Mouse (Mus musculus): ENCODE data around the gene Hmgcl.

Gene Hmgcl

DNA sequence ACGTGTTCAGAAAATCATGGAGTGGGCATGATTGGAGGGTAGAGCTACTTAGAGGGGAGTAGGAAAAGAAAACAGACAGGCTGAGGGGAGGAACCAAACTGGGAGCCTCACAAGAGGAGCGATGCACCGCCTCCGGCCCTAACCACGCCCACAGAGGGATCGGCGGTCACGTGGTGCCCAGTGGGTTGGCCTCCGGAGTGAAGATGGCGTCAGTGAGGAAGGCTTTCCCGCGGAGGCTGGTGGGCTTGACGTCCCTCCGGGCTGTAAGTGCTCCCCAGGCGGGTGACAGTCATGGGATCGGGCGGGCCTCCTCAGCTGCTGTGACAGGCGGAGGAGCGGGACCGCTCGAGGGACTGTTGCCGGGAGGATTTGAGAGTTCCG lies at the start of gene Hmgcl:
TSS of gene Hmgcl (plus strand) at position 171 of the 381 bp plus-strand sequence.
- DNase-seq: peak; percentile 96

DNA sequence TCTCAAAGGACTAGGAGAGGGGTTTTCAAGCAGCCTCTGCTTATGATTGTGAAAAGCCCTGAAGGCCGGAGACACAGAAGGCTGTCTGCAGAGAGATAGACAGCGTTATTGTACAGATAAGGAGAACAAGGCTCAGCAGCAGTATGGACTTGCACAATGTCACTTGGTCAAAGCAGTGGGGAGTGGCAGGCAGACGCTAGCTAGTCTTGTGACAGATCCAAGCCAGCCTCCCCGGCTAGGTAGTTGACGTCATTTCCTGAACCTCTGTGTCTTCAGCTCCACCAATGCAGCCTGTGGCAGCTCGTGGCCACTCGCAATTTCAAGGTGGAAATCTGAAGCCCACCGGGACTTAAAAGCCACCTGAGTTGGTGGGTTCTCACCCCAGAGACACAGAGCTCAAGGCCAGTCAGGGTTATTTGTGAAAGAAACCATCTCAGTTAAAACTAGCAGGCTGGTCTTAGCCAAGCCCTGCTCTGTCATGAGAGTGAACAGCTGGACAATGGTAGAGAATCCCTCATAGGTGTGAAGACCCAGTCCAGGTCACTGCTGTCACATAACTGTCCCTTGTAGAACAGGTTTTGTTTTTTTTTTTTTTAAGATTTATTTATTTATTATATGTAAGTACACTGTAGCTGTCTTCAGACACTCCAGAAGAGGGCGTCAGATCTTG lies 47.7 kb upstream of the Hmgcl start:
- no peak for DNase-seq

DNA sequence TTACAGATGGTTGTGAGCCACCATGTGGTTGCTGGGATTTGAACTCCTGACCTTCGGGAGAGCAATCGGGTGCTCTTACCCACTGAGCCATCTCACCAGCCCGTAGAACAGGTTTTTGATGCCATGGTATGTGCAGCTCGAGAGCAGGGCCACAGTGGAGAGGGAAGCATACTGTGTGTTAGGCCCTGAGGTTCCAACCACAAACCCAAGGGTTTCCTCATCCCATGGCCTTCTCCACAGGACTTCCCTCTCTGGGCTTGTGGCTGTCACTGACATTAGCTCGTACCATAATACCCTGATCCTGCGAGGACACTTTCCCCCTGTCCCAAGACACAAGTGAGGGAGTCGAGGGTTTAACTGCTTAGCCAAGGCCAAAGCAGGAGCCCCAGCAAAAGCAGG lies 47.2 kb upstream of the Hmgcl start:
- DNase-seq: no peak

DNA sequence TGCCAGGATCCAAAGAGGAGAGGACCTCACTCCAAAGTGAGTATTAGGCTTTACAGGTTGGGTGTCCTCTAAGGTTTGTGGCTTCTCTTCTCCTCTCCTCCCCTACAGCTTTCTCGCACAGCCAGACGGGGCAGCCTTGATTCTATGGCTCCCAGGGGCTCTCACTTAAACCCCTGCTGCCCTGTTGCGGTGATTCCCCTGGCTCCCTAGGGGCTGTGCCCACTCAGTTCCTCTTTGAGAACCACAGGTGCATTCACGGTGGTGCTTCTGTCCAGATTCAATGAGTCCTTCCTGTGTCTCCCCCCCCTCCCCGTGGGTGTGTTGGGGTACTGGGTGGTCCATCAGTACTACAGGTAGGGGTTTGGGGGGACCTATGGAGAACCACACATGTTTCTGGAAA lies 46.2 kb upstream of the Hmgcl start:
- no peak for DNase-seq

DNA sequence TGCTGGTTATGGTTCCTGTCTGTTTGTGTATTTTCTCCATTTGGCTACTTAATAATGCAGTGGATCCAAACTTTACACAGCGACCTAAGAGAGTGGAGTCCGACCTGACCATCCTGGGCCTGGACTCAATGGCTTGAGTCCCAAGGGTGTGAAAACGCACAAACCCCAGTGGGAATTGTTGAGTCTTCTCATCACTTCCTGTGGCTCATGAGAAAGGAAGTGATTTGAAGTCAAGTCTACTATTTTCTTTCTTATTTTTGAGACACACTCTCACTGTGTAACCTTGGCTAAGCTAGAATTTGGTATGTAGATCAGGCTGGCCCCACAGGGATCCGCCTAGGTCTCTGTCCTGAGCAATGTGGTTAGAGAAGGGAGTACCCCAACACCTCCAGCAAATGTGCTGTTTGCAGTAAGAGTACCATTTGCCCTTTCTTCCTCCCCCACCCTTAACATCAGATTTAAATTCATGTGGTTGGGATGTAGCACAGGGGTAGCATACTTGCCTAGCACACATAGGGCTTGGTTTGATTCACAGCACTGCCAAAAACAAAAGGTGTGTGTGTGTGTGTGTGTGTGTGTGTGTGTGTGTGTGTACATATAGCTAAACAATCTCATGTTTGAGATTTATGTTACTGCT lies 43.5 kb upstream of the Hmgcl start:
- no peak for DNase-seq

DNA sequence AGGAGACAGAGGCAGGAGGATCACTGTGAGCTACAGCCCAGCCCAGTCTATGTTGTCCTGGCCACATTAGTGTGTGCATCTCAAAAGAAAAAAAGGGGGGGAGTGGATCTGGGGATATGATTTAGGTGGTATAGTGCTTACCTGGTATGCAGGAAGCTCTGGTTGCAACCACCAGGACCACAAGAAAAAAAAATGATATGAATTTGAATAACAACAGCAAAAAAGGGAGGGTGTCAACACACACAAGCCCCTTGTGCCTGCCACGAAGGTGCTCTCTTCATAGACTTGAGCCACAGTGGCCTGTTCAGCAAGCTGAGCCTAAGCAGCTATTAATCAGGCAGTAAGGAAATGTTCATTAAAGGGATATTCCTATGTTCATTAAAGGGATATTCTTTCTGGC lies 41.4 kb upstream of the Hmgcl start:
- no peak for DNase-seq

DNA sequence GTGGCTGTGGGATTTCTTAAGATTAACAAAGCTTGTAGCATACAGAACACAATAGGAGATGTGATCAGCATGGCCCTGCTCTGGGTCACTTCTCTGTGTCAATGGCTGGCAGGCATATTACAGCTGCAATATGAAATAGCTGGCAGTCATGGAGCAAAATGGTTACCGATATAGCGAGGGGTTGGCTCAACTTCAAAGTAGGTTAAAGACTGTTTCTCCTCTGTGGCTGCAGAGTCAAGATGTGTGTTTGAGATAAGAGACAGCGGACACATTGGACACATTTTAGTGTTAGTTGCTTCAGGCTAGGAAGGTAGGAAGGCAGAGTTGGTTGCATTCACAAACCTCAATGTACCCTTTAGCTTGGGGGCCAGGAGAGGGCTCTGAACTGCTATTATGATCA lies 39.6 kb upstream of the Hmgcl start:
- DNase-seq: no peak

DNA sequence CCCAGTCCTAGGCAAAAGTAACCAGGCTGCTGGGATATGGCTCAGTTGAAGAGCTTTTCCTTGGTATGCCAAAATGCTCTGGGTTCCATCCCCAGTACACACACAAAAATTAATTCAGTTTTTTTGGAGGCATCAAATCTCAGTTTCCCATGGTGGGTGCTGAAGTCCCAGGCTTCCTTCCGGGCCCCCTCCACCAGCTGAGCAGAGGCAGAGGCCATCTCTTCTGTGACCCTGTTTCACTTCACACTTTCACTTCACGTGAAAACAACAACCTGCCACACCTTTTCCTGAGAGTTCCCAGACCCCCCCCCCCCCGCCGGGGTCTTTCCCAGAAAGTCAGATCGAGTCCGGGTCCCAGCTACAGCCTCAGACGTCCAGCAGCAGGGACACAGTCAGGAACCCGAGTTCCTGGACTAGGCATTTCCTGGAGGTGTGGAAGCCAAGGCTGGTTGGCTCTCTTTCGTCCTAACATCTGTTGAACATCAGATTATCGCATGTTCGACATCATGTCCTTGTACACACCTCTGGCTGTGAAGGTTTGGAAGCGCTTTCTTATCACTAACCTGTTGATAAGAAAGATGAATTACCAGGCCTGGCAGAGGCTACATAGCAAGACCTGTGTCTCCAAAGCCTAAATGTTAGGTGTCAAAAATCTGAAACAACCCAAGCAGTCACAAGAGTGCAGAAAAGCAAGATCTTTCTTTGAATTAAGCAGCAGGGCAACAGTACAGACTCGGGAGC lies 36.8 kb upstream of the Hmgcl start:
- DNase-seq: no peak

DNA sequence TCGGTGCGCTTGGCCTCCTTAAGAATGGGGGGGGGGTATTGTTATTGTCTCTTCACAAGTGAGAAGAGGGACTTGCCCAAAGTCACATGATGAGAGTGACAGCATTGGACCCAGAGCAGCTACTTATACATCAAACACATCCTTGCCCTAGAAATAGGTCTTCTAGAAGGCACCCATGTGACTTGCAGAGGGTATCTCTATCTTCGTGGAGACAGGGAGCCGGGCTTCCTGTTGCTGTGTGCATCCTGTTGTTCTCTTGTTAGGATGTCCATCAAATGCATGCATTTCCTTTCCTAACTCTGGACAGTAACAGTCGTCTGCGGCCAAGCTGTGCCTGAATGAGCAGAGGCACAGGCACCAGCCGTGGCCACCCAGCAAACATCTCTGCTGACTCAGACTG lies 34.7 kb upstream of the Hmgcl start:
- DNase-seq: no peak

DNA sequence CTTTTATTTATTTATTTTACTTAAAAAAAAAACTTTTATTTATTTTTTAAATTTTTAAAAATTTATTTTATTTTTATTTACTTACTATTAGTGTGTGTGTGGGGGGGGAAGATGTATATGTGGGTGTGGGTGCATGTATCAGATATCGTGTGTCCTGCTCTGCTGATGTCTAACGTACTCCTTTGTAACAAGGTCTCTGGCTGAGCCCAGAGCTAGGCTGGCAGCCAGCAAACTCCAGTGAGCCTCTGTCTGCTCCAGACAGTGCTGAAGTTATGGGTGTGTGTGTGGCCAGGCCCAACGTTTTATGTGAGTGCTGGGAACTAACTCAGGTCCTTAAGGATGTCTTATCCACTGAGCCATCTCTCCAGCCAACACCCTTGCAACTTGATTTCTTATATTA lies 34.1 kb upstream of the Hmgcl start:
- DNase-seq: no peak

DNA sequence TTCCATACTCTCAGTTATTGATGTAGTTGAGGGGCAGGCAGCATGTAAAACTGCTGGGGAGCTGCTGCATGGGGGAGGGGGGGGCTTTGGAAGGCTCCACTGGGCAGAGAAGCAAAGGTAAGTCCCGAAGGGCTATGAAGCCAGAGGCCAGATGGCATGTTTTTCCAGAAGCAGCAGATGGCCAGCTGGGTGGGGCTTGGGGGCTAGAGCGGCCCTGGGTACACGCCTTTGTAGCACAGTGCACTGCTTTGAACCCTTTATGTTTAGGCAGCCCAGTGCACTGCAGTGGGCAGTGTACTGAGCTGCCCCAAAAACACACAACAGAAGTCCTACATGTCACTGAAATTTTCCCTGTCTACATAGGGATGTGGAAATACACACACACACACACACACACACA lies 33.4 kb upstream of the Hmgcl start:
- peak; percentile 88 for DNase-seq

DNA sequence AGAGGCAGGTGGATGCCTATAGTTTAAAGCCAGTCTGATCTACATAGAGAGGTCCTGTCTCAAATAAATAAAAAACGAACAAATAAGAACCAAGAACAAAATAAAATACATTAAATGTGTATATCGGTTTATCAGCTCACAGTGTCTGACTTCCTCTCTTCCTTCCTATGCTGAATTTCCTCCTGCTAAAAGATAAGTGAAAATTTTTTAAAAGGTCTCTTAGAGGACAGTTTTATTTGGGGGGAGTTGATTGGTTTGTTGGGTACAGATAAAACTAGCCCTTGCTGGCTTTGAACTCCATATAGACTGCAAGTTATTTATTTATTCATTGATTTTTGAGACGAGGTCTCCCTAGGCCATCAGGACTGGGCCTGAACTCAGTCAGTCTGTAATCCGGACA lies 32.8 kb upstream of the Hmgcl start:
- no peak for DNase-seq

DNA sequence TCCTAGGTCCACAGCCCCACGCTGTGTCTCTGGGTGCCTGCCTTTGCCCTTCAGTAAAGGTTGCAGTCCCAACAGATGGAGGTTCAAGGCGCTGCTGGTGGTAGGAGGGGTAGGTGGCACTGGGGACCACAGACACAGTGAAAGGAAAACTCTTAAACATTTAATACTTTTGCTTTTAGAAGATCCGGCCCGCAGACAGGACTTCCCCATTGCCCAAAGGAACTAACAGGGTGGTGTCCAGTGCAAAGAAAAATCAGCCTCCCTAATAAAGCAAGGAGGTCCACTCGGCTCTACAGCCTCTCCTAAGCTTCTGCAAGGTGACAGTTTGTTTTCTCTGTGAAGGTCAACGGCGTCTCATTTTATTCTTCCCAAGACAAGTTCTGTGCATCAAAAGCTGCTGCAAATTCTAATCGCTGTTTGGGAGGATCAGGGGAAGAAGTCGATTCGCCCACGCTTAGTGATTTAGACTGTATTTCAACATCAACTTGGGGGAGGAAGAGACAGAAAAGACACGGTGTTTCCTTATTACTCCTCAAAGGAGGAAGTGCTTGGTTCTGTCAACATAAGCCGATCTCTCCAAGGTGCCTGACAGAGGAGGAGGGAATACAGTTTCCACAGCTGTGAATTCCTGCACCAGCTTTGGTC lies 27.5 kb upstream of the Hmgcl start:
- DNase-seq: no peak

DNA sequence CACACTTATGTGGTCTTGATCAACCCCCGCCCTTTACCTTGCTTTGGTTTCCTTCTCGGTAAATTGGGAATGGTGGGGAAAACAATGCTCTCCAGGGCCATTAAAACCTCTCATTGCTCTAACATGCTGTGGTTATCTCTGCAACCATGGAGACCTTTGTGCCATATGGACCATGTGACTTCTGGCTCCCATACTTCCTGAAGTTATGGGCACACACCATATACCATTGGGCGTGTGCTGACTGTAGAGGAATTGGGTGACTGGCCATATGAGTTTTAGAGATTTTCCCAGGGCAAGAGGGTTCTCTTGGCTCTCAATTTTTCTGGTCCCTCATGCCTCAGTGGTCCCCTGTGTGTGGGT lies 27.0 kb upstream of the Hmgcl start:
- DNase-seq: no peak

DNA sequence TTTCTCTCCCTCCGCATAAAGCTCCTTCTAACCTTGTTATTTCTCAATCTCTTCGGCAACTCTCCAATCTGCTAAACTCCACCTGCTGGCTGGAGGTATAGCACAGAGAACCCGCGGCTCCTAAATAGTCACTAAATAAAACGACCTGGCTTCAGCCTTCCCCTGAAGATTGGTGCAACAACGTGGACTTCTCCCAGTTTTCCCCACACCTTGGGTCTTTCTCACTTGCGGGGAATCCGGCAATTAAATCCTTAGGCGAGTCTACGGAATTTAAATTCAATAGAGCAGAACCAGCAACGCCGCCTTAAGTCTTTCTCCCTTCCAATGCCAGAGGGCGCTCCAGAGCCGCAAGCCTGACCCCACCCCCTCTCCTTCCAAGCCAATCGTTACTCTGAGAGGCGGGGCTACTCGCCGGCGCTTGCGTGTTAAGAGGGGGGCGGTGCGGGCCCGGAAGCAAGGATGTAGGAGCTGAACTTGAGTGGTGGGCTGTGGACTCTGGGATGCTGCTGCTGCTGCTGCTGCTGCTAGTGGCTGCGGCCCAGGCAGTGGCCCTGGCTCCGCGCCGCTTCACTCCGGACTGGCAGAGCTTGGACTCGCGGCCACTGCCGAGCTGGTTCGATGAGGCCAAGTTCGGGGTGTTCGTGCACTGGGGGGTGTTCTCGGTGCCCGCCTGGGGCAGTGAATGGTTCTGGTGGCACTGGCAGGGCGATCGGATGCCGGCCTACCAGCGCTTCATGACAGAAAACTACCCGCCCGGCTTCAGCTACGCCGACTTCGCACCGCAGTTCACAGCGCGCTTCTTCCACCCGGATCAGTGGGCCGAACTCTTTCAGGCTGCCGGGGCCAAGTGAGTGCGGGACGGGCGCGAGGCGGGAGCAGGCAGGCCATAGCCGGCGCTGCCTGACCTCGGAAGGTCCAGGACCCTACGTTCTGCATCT lies 25.7 kb upstream of the Hmgcl start, which contains the start of gene Fuca1:
TSS of gene Fuca1 (plus strand) at position 432 of the 938 bp plus-strand sequence.
- DNase-seq: peak; percentile 98

DNA sequence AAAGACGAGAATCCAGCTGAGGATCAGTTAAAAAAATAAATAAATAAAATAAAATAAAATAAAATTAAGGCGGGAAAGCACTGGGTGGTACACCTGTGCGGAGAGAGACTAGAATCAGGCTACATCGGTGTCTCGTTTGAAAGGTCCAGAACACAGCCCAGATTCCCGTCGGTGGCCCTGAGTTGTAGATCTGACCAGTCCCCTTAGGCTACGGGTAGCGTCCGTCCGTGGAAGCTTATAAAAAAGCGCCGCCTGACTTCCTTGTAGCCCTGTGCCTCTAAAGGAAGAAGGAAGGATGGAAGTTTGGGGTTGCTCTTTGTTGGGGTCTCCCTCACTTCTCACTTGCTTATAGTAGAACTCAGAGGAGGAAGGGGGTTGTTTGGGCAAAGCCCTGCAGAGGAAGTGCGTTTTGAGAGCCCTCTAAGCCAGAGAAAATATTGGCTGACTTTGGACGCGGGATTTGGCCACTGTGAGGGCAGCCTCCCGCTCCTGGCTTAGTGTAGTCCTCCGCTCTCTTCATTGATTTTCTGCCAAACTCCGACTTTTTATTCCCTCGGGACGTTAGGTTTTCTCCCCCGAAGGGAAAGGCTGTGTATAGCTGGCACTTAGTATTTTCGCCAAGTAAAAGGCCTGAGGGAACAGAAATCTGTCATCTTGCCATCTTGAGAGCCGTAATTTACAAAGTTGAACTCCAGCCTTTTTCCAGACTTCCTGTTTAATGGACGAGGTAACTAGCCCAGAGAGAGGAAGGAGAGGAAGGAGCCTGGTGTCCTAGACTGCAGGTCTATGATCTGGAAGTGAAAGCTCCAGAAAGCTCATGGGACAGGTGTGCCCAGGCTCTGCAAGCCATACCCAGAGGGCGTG lies 24.8 kb upstream of the Hmgcl start:
- no peak for DNase-seq

DNA sequence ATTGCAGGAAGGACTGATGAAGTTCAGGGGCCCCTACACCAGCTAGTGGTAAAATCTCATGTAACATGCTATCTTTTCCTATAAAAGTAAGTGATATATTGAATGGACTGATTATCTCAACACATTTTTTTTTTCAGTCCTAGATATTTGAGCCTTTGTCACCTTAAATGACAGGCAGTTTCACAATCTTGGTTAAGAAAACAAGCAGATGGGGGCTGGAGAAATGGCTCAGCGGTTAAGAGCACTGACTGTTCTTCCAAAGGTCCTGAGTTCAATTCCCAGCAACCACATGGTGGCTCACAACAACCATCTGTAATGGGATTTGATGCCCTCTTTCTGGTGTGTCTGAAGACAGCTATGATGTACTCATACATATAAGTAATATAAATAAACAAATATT lies 24.1 kb upstream of the Hmgcl start:
- no peak for DNase-seq

DNA sequence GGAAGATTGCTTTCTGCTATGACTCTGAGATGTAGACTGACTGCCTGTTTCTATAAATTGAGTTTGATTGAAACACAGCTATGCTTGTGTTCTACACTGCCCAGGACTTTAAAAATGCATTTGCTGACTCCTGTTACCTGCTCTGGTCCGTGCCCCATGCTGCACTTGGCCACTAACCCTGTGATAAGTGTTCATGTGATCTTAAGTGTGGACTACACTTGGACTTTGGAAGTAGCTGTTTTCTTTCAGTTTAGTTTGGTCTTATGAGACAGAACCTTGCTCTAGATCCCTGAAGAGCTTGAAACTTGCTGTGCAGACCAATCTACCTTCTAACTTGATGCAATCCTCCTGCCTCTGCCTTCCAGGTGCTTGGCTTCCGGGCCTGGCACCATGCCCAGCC lies 21.8 kb upstream of the Hmgcl start:
- no peak for DNase-seq

DNA sequence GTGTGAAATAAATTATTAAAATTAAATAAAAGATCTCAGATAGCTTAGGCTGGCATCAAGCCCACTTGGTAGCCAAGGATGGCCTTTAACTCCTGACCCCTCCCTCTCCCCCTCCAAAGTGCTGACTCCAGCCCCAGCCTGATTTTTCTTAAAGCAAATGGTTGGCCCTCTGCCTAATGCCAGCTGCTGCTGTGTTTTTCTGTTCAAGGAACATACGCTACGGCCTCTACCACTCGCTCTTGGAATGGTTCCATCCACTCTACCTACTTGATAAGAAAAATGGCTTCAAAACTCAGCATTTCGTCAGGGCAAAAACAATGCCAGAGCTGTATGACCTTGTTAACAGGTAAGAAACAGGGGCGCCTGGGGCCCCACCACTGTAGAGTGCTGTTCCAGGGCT lies 20.9 kb upstream of the Hmgcl start:
- DNase-seq: no peak

DNA sequence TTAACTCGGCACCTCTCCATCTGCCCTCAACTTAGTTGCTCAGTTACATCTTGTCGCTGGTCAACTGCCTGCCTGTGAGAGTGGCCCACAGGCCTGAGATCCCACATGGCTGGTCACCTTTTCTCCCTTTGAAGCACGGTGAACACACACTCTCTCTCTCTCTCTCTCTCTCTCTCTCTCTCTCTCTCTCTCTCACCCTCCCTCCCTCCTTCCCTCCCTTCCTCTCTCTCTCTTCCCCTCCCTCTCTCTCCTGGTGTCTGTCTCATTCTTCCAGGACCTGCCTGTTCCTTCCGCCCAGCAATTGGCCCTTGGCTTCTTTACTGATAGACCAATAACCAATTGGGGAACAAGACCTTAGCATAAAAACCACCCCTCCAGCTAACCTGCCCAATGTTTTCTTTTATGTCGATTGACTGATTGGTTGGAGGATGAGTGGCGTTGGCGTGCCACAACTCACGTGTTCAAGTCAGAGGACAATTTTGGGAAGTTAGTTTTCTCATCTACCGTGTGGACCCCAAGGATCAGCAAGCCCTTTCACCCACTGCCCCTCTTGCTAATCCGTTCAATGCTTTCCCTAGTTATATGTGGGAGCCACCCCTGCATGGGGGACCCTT lies 19.9 kb upstream of the Hmgcl start:
- DNase-seq: no peak

DNA sequence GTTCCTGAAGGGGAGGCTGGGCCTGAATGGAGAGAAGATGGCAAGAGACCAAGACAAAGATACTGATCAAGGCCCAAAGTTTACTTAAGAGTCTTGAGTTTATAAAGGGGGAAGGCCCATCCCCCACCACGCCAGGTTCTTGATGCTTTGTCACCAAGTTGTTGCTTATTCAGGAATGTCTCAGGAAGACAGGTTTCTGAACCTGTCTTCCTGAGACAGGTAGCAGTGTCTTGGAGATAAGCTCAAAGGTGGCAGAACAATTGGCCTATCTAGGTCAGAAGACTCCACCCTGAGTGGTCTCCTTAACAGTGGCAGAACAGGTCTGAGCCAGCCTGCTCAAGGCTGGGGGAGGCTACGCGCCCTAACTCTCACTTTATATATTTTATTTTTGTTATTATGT lies 19.4 kb upstream of the Hmgcl start:
- no peak for DNase-seq
